Mouse (Mus musculus) kidney, postnatal 0 days (tissue): Measurements from ENCODE around the gene Slc9a7. TPM values are rescaled to one million over a fixed set of nuclear protein-coding genes. Genes with fewer than 3 reads are reported as not detected.

Experiments
- ATAC-seq: fragments of 200-750 bp; cut with Nextera tagmentation; replicated peaks from 2 replicates; pipeline ENCODE4 v1.8.0; 2017; ENCODE audit warnings: low read depth, moderate number of reproducible peaks, moderate TSS enrichment, moderate library complexity; ENCODE audit not compliant: low FRiP score
- DNase-seq: peaks from one replicate; pipeline ENCODE4 v3.0.0-alpha.2; 2016; ENCODE audit warnings: low spot score
- H3K27ac ChIP-seq: fragments of 300-500 bp; sonication (generic); 2 replicates; pipeline ENCODE4 v1.5.1; 2014; ENCODE audit warnings: mild to moderate bottlenecking
- H3K27me3 ChIP-seq: fragments of 300-500 bp; sonication (generic); 2 replicates; pipeline ENCODE4 v1.6.1; 2014; ENCODE audit warnings: low read length, mixed read lengths; ENCODE audit not compliant: insufficient read depth
- H3K36me3 ChIP-seq: fragments of 300-500 bp; sonication (generic); 2 replicates; pipeline ENCODE4 v1.6.1; 2014; ENCODE audit warnings: low read length, mixed read lengths; ENCODE audit not compliant: insufficient read depth
- H3K4me1 ChIP-seq: fragments of 300-500 bp; sonication (generic); replicated peaks from 2 replicates; pipeline ENCODE4 v1.6.1; 2014; ENCODE audit warnings: antibody characterized with exemption, low read length, mixed read lengths; ENCODE audit not compliant: insufficient read depth
- H3K4me2 ChIP-seq: fragments of 300-500 bp; sonication (generic); 2 replicates; pipeline ENCODE4 v1.6.1; 2014; ENCODE audit warnings: mild to moderate bottlenecking, low read length, moderate library complexity, mixed read lengths
- H3K4me3 ChIP-seq: fragments of 300-500 bp; sonication (generic); replicated peaks from 2 replicates; pipeline ENCODE4 v1.5.1; 2014; ENCODE audit warnings: low read depth, low read length
- H3K9ac ChIP-seq: fragments of 300-500 bp; sonication (generic); 2 replicates; pipeline ENCODE4 v1.6.1; 2014; ENCODE audit warnings: low read depth, low read length
- H3K9me3 ChIP-seq: fragments of 300-500 bp; sonication (generic); replicated peaks from 2 replicates; pipeline ENCODE4 v1.6.1; 2016; ENCODE audit warnings: low read length, inconsistent platforms, mixed read lengths
- CTCF ChIP-seq: IDR thresholded peaks from 2 replicates; pipeline ENCODE4 v1.5.1; 2016; ENCODE audit warnings: antibody characterized with exemption, low read depth, mild to moderate bottlenecking, moderate library complexity
- WGBS: fragments of 180-500 bp; shearing (Covaris S2); extraction: QIAGEN DNeasy Blood & Tissue Kit; methylation state at CpG from one replicate; pipeline ENCODE4 v1.1.7; 2014; 5-methylcytosine and 5-hydroxymethylcytosine counted together
- polyA plus RNA-seq: library from polyadenylated mRNA; unstranded; fragments of >200 nt; fragmentation: Nextera tagmentation; extraction: Ambion mirVana; gene quantifications from 2 replicates; pipeline ENCODE4 v1.2.1, GENCODE M21; 2015

Slc9a7 gene
- polyA plus RNA-seq, 1 experiment from 2014 or later = 1.2 TPM

DNA sequence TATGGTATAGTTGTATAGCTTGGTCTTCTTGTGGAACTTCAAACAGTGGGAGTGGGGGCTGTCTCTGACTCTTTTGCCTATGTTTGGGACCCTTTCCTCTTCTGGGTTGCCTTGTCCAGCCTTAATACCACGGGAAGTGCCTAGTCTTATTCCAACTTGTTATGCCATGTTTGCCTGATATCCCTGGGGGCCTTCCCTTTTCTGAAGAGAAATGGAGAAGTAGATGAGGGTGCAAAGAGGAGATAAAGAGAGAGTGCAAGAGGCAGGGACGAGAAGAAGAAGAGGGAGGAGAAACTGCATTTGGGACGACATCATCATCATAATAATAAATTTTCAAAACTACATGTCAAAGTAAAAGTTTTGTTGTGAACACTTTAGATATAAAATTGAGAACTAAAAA lies 21.6 kb downstream of the Slc9a7 start:
- TF ChIP-seq CTCF = no peak
- Histone ChIP-seq H3K27ac (no peak overlapping the region), H3K27me3 (no peaks in the 10 kb centered on the region), H3K4me1 (no peaks in the 10 kb centered on the region), H3K4me2 (no peak overlapping the region), H3K9me3 (no peaks in the 10 kb centered on the region), H3K4me3 (no peak overlapping the region), H3K9ac (no peak overlapping the region), H3K36me3 (no peaks in the 10 kb centered on the region)
- ATAC-seq (no peak), DNase-seq (no peak)
- 71% methylated on average over 3 of the region's 3 CpGs for whole genome bisulfite sequencing

DNA sequence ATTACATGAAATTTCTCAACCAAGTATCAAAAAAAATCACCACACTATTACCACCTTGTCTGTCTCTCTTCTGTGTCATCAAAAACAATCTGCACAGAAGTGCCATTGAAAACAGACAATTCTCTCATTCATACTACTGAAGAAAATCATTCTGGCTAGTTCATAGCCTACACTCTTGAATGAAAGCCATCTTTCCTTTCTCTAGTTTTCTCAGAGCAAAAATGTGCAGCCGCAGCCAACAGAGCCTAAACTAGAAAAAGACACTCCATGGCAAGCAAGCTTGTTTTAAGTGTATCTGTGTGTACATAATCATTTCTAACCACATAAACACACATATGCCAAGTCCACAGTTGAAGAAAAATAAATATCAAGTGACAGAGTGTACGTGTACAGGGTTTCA lies 27.2 kb downstream of the Slc9a7 start:
- Histone ChIP-seq H3K27me3 (no peaks in the 10 kb centered on the region), H3K27ac (no peak overlapping the region), H3K9me3 (no peaks in the 10 kb centered on the region), H3K4me2 (no peak overlapping the region), H3K4me1 (no peaks in the 10 kb centered on the region), H3K9ac (no peak overlapping the region), H3K4me3 (no peak overlapping the region), H3K36me3 (no peaks in the 10 kb centered on the region)
- TF ChIP-seq CTCF = no peak
- DNase-seq (no peak), ATAC-seq (no peak)
- WGBS = 70% methylated on average over 2 of the region's 2 CpGs

GRCm38 (mm10) chrX:20228102-20228501 lies 63.5 kb downstream of the Slc9a7 start:
- Histone ChIP-seq H3K4me1 (no peaks in the 10 kb centered on the region), H3K36me3 (no peaks in the 10 kb centered on the region), H3K27ac (no peak overlapping the region), H3K27me3 (no peaks in the 10 kb centered on the region), H3K9me3 (no peaks in the 10 kb centered on the region), H3K9ac (no peak overlapping the region), H3K4me3 (no peak overlapping the region), H3K4me2 (no peak overlapping the region)
- ATAC-seq (no peak), DNase-seq (no peak)
- no peak for TF ChIP-seq CTCF

DNA sequence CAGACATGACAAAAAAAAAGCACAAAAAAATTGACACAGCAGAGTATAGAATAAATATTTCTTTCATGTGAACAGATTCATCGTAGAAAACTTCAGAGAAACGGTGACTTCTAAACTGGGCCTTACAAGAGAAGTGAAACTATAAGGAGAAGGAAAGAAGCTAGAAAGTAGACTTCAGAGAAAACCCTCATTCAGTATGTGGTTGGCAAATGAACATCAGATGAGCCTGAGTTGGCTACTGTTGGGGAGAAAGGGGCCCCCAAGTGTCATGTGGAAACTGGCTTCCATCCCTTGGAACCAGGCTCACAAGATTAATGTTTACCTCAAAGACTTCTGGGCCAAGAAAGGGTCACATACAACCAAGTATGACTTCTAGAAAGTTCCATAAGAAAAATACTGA lies 70.1 kb downstream of the Slc9a7 start:
- H3K4me3 ChIP-seq = no peak overlapping the region
- H3K9me3 ChIP-seq = no peaks in the 10 kb centered on the region
- no peak for TF ChIP-seq CTCF
- no peak overlapping the region for H3K27ac ChIP-seq
- ATAC-seq (no peak), DNase-seq (no peak)
- no peak overlapping the region for H3K9ac ChIP-seq
- no peaks in the 10 kb centered on the region for H3K36me3 ChIP-seq
- H3K4me1 ChIP-seq = no peaks in the 10 kb centered on the region
- 89% methylated on average over 2 of the region's 2 CpGs for WGBS
- H3K27me3 ChIP-seq = no peaks in the 10 kb centered on the region
- H3K4me2 ChIP-seq = no peak overlapping the region

DNA sequence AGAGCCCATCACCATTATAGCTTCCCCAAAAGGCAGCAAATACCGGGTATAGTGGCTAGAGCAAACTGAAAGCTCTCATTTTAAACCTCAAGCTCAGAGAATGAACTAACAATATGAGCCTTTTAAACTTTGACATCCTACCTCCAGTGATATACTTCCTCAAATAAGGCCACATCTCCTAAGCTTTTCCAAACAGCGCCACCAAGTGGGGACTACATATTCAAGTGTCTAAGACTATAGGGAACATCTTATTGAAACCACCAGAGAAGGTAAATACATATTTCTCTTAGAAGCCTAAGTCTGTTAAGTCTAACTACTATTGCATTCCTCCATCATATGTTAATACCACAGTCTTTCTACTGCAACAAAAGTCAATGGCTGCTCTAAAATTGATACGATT lies 106.0 kb downstream of the Slc9a7 start:
- H3K27me3 ChIP-seq = no peaks in the 10 kb centered on the region
- no peak overlapping the region for H3K4me2 ChIP-seq
- no peaks in the 10 kb centered on the region for H3K36me3 ChIP-seq
- H3K4me1 ChIP-seq = no peaks in the 10 kb centered on the region
- TF ChIP-seq CTCF = no peak
- no peak overlapping the region for H3K27ac ChIP-seq
- no peak for DNase-seq
- no peak for ATAC-seq
- no peaks in the 10 kb centered on the region for H3K9me3 ChIP-seq
- H3K4me3 ChIP-seq = no peak overlapping the region
- 66% methylated on average over 3 of the region's 3 CpGs for WGBS
- no peak overlapping the region for H3K9ac ChIP-seq

DNA sequence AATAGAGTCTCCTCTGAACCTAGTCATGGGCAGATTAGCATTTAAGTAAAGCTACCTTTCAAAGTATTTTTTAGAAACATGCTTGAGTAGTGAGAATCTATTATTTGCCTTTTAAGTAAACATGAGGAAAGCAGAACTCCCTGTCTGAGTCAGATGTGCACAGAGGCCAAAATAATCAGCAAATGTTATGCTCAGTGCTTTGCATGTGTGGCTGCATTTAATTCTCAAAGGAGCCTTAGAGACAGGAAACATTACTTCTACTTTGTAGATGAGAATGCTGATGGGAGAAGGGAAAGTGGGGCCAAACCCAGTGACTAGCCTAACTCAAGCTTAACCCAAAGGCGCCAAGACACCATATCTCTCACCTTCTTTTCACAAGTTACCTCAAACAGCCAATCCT lies 114.8 kb downstream of the Slc9a7 start:
- no peak for TF ChIP-seq CTCF
- H3K27me3 ChIP-seq = no peaks in the 10 kb centered on the region
- H3K4me2 ChIP-seq = no peak overlapping the region
- no peak overlapping the region for H3K27ac ChIP-seq
- H3K36me3 ChIP-seq = no peaks in the 10 kb centered on the region
- no peaks in the 10 kb centered on the region for H3K9me3 ChIP-seq
- WGBS = 89% methylated on average over 1 of the region's 1 CpGs
- no peak for DNase-seq
- no peak for ATAC-seq
- no peak overlapping the region for H3K4me3 ChIP-seq
- no peaks in the 10 kb centered on the region for H3K4me1 ChIP-seq
- no peak overlapping the region for H3K9ac ChIP-seq

DNA sequence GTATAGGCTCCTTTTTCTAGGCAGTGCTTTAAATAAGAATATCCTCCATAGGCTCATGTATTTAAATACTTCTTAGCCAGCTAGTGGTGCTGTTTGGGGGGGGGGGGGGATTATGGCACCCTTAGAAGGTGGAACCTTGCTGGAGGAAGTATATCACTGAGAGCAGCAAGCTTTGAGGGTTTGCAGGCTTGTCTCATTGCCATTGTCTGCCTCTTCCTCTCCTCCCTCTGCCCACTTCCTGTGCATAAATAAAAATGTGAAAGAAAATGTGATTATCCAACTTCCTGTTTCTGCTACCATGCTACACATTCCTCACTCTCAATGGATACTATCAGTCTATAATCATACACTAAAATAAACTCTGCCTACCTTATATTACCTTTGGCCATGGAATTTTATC lies 123.2 kb downstream of the Slc9a7 start:
- H3K27ac ChIP-seq = no peak overlapping the region
- no peaks in the 10 kb centered on the region for H3K9me3 ChIP-seq
- TF ChIP-seq CTCF = no peak

More for the DNA sequence above, 123.2 kb downstream of the Slc9a7 start:
- Histone ChIP-seq H3K36me3 (no peaks in the 10 kb centered on the region), H3K27me3 (no peaks in the 10 kb centered on the region), H3K4me2 (no peak overlapping the region), H3K4me1 (no peaks in the 10 kb centered on the region), H3K4me3 (no peak overlapping the region), H3K9ac (no peak overlapping the region)
- ATAC-seq (no peak), DNase-seq (no peak)
